Mouse (Mus musculus): ENCODE results near the gene Coro7. TPM values are rescaled to one million over a fixed set of nuclear protein-coding genes. Genes with fewer than 3 reads are reported as not detected.
A peak's percentile ranks its signal among the peaks of the same experiment; 100 is the strongest.

Coro7 gene
- polyA plus RNA-seq, 1 experiment: 31.2 TPM

DNA sequence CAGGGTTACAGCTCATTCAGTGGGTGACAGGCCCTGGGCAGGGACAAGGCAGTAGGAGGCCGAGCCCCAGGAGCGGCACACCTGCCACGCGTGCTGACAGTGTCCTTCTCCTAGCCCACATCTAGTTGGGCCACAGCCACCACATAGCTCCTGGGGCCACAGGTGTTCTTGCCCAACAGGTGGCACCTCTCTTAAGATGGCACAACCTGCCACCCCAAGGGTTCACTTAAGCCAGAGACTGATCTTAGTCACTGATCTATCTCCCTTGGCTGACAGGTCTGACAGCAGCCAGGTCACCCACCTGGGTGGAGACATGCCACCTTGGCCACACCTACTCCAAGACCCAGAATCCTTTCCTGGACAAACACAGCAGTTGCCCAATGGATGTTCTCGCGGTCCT, 36.6 kb downstream of the Coro7 start:
- no peaks in the 10 kb centered on the region for H3K4me1 ChIP-seq (ENCODE audit: control insufficient read depth, insufficient read depth, low read length)

GRCm38 (mm10) chr16:4642190-4642589, 37.4 kb downstream of the Coro7 start:
- Histone ChIP-seq H3K27me3 (ENCODE audit: control insufficient read depth, insufficient read depth, low read length, poor library complexity, severe bottlenecking) (no peaks in the 10 kb centered on the region), H3K9ac (ENCODE audit: low read depth, poor library complexity, severe bottlenecking) (no peak overlapping the region), H3K9me3 (replicated peaks; ENCODE audit: control insufficient read depth, insufficient read depth, low read length, poor library complexity, severe bottlenecking) (no peaks in the 10 kb centered on the region), H3K4me3 (ENCODE audit: low read depth, low read length) (no peak overlapping the region), H3K27ac (ENCODE audit: insufficient read depth, low read length) (no peak overlapping the region), H3K4me1 (ENCODE audit: control insufficient read depth, insufficient read depth, low read length) (no peaks in the 10 kb centered on the region), H3K36me3 (ENCODE audit: control insufficient read depth, insufficient read depth, low read length, poor library complexity, severe bottlenecking) (no peaks in the 10 kb centered on the region)
- TF ChIP-seq EP300 (IDR thresholded peaks at IDR 0.05; ENCODE audit: insufficient read depth, low read depth, low read length): no peak
- TF ChIP-seq POLR2A (IDR thresholded peaks at IDR 0.05; ENCODE audit: insufficient read depth, low read length): no peak
- no peak for TF ChIP-seq CTCF (IDR thresholded peaks at IDR 0.05; ENCODE audit: low read depth, low read length)

More for the DNA sequence above, 36.6 kb downstream of the Coro7 start:
- Histone ChIP-seq H3K27me3 (ENCODE audit: control insufficient read depth, insufficient read depth, low read length, poor library complexity, severe bottlenecking) (no peaks in the 10 kb centered on the region), H3K9me3 (replicated peaks; ENCODE audit: control insufficient read depth, insufficient read depth, low read length, poor library complexity, severe bottlenecking) (no peaks in the 10 kb centered on the region), H3K36me3 (ENCODE audit: control insufficient read depth, insufficient read depth, low read length, poor library complexity, severe bottlenecking) (no peaks in the 10 kb centered on the region), H3K9ac (ENCODE audit: low read depth, poor library complexity, severe bottlenecking) (no peak overlapping the region), H3K27ac (ENCODE audit: insufficient read depth, low read length) (no peak overlapping the region), H3K4me3 (ENCODE audit: low read depth, low read length) (no peak overlapping the region)
- TF ChIP-seq EP300 (IDR thresholded peaks at IDR 0.05; ENCODE audit: insufficient read depth, low read depth, low read length) (no peak), CTCF (IDR thresholded peaks at IDR 0.05; ENCODE audit: low read depth, low read length) (no peak), POLR2A (IDR thresholded peaks at IDR 0.05; ENCODE audit: insufficient read depth, low read length) (no peak)

GRCm38 (mm10) chr16:4641119-4641838, 38.3 kb downstream of the Coro7 start:
- no peak for TF ChIP-seq POLR2A (IDR thresholded peaks at IDR 0.05; ENCODE audit: insufficient read depth, low read length)
- no peak for TF ChIP-seq EP300 (IDR thresholded peaks at IDR 0.05; ENCODE audit: insufficient read depth, low read depth, low read length)
- TF ChIP-seq CTCF (IDR thresholded peaks at IDR 0.05; ENCODE audit: low read depth, low read length): no peak
- no peaks in the 10 kb centered on the region for H3K27me3 ChIP-seq (ENCODE audit: control insufficient read depth, insufficient read depth, low read length, poor library complexity, severe bottlenecking)
- no peak overlapping the region for H3K27ac ChIP-seq (ENCODE audit: insufficient read depth, low read length)
- no peak overlapping the region for H3K4me3 ChIP-seq (ENCODE audit: low read depth, low read length)
- H3K9me3 ChIP-seq (replicated peaks; ENCODE audit: control insufficient read depth, insufficient read depth, low read length, poor library complexity, severe bottlenecking): no peaks in the 10 kb centered on the region
- H3K9ac ChIP-seq (ENCODE audit: low read depth, poor library complexity, severe bottlenecking): no peak overlapping the region
- no peaks in the 10 kb centered on the region for H3K4me1 ChIP-seq (ENCODE audit: control insufficient read depth, insufficient read depth, low read length)
- no peaks in the 10 kb centered on the region for H3K36me3 ChIP-seq (ENCODE audit: control insufficient read depth, insufficient read depth, low read length, poor library complexity, severe bottlenecking)

GRCm38 (mm10) chr16:4640267-4641005, 39.1 kb downstream of the Coro7 start:
- H3K4me1 ChIP-seq (ENCODE audit: control insufficient read depth, insufficient read depth, low read length): no peaks in the 10 kb centered on the region
- TF ChIP-seq POLR2A (IDR thresholded peaks at IDR 0.05; ENCODE audit: insufficient read depth, low read length): no peak
- no peak for TF ChIP-seq CTCF (IDR thresholded peaks at IDR 0.05; ENCODE audit: low read depth, low read length)
- no peak for TF ChIP-seq EP300 (IDR thresholded peaks at IDR 0.05; ENCODE audit: insufficient read depth, low read depth, low read length)
- no peaks in the 10 kb centered on the region for H3K9me3 ChIP-seq (replicated peaks; ENCODE audit: control insufficient read depth, insufficient read depth, low read length, poor library complexity, severe bottlenecking)
- peak overlapping the region; percentile 58 for H3K9ac ChIP-seq (ENCODE audit: low read depth, poor library complexity, severe bottlenecking)
- no peaks in the 10 kb centered on the region for H3K27me3 ChIP-seq (ENCODE audit: control insufficient read depth, insufficient read depth, low read length, poor library complexity, severe bottlenecking)
- no peaks in the 10 kb centered on the region for H3K36me3 ChIP-seq (ENCODE audit: control insufficient read depth, insufficient read depth, low read length, poor library complexity, severe bottlenecking)
- peak overlapping the region; percentile 69 for H3K4me3 ChIP-seq (ENCODE audit: low read depth, low read length)
- no peak overlapping the region for H3K27ac ChIP-seq (ENCODE audit: insufficient read depth, low read length)

DNA sequence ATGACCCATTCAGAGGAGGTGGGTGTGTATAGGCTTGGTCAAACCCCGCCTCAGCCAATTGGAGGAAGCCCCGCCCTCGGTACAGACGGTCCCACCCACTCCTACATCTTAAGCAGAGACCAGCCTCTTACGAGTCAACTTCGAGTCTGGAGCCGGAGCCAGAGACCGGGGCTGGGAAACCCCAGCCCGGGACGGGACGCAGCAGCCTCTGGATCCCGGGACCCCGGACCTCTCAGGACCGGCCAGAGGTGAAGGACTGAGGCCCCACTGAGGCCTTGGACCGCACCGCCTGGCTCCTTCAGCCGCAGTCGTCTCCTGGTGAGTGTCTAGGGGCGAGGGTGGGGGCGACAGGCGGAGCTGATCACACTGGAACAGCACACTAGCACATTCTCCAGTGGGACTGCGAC, 39.7 kb downstream of the Coro7 start, which contains the start of the genes Vasn and Dnaja3:
Gene Vasn (plus strand): TSS at position 111 of the 407 bp plus-strand sequence.
Gene Dnaja3 (plus strand): TSS at position 159 of the 407 bp plus-strand sequence.
- Histone ChIP-seq H3K9me3 (replicated peaks; ENCODE audit: control insufficient read depth, insufficient read depth, low read length, poor library complexity, severe bottlenecking) (no peaks in the 10 kb centered on the region), H3K27ac (ENCODE audit: insufficient read depth, low read length) (no peak within 1 kb of the TSS), H3K4me3 (ENCODE audit: low read depth, low read length) (peak within 1 kb of the TSS; percentile 69), H3K4me1 (ENCODE audit: control insufficient read depth, insufficient read depth, low read length) (no peaks in the 10 kb centered on the region), H3K9ac (ENCODE audit: low read depth, poor library complexity, severe bottlenecking) (peak within 1 kb of the TSS; percentile 58), H3K36me3 (ENCODE audit: control insufficient read depth, insufficient read depth, low read length, poor library complexity, severe bottlenecking) (no peaks in the 10 kb centered on the region), H3K27me3 (ENCODE audit: control insufficient read depth, insufficient read depth, low read length, poor library complexity, severe bottlenecking) (no peaks in the 10 kb centered on the region)
- TF ChIP-seq EP300 (IDR thresholded peaks at IDR 0.05; ENCODE audit: insufficient read depth, low read depth, low read length) (no peak), POLR2A (IDR thresholded peaks at IDR 0.05; ENCODE audit: insufficient read depth, low read length) (no peak), CTCF (IDR thresholded peaks at IDR 0.05; ENCODE audit: low read depth, low read length) (no peak)
